Mouse (Mus musculus) bone marrow, adult 2 months (tissue): ENCODE results near the gene Mapkbp1. TPM values are rescaled to one million over a fixed set of nuclear protein-coding genes. Genes with fewer than 3 reads are reported as not detected.

Source experiments
- H3K27ac ChIP-seq: fragments of 200-500 bp; 2 replicates; pipeline ENCODE4 v1.5.1; 2012; ENCODE audit warnings: low read depth, mild to moderate bottlenecking, control low read depth, inconsistent platforms, low read length; ENCODE audit not compliant: control insufficient read depth, poor library complexity, insufficient read depth
- H3K4me1 ChIP-seq: fragments of 200-500 bp; 2 replicates; pipeline ENCODE4 v1.6.1; 2011; ENCODE audit warnings: low read length; ENCODE audit not compliant: control insufficient read depth, insufficient read depth
- H3K4me3 ChIP-seq: fragments of 200-500 bp; replicated peaks from 2 replicates; pipeline ENCODE3; 2011; ENCODE audit warnings: mild to moderate bottlenecking, low read depth, low read length, control low read depth; ENCODE audit not compliant: control insufficient read depth
- CTCF ChIP-seq: fragments of 200-500 bp; IDR thresholded peaks from 2 replicates; pipeline ENCODE4 v1.5.1; 2011; ENCODE audit warnings: low read length, control low read depth; ENCODE audit not compliant: control insufficient read depth, insufficient read depth
- POLR2A ChIP-seq: fragments of 200-500 bp; IDR thresholded peaks from 2 replicates; pipeline ENCODE4 v1.6.1; 2011; ENCODE audit warnings: low read depth, mild to moderate bottlenecking, control low read depth, low read length, borderline replicate concordance; ENCODE audit not compliant: control insufficient read depth
- WGBS: fragments of 180-500 bp; shearing (Covaris S2); methylation state at CpG from one replicate; pipeline ENCODE4 v1.1.7; 2018; 5-methylcytosine and 5-hydroxymethylcytosine counted together
- polyA plus RNA-seq: library from polyadenylated mRNA; stranded (reverse); fragments of >200 nt; gene quantifications from 2 replicates; pipeline ENCODE4 v1.2.4, GENCODE M21; 2011; ENCODE audit warnings: low replicate concordance; ENCODE audit not compliant: missing spikeins, insufficient read depth, insufficient read length

The Mapkbp1 gene
- polyA plus RNA-seq, 1 experiment: 6.6 TPM

- no peaks in the 10 kb centered on the region for H3K4me1 ChIP-seq
- H3K27ac ChIP-seq: no peak overlapping the region
- no peak overlapping the region for H3K4me3 ChIP-seq
- TF ChIP-seq POLR2A (no peak), CTCF (no peak)
- 53% methylated on average over 6 of the region's 6 CpGs for WGBS
Measured at GRCm38 (mm10) chr2:120051405-120051804, 78.9 kb downstream of the Mapkbp1 start.

GRCm38 (mm10) chr2:120054771-120055552 lies 82.5 kb downstream of the Mapkbp1 start:
- WGBS: 84% methylated on average over 12 of the region's 12 CpGs
- Histone ChIP-seq H3K27ac (no peak overlapping the region), H3K4me3 (no peak overlapping the region), H3K4me1 (no peaks in the 10 kb centered on the region)
- TF ChIP-seq CTCF (no peak), POLR2A (no peak)

GRCm38 (mm10) chr2:120055923-120056322 lies 83.4 kb downstream of the Mapkbp1 start:
- TF ChIP-seq CTCF (no peak), POLR2A (no peak)
- H3K4me3 ChIP-seq: no peak overlapping the region
- no peak overlapping the region for H3K27ac ChIP-seq
- WGBS: 70% methylated on average over 10 of the region's 10 CpGs
- no peaks in the 10 kb centered on the region for H3K4me1 ChIP-seq

- Histone ChIP-seq H3K4me3 (no peak overlapping the region), H3K27ac (no peak overlapping the region), H3K4me1 (no peaks in the 10 kb centered on the region)
- TF ChIP-seq POLR2A: no peak
- TF ChIP-seq CTCF: no peak
- WGBS: 77% methylated on average over 4 of the region's 4 CpGs
Measured at GRCm38 (mm10) chr2:120058818-120059217, 86.3 kb downstream of the Mapkbp1 start.

- 71% methylated on average over 3 of the region's 3 CpGs for WGBS
- H3K4me3 ChIP-seq: no peak overlapping the region
- no peak for TF ChIP-seq CTCF
- no peak for TF ChIP-seq POLR2A
- H3K27ac ChIP-seq: no peak overlapping the region
- no peaks in the 10 kb centered on the region for H3K4me1 ChIP-seq
Measured at GRCm38 (mm10) chr2:120059466-120059865, 87.0 kb downstream of the Mapkbp1 start.

- Histone ChIP-seq H3K4me3 (no peak overlapping the region), H3K27ac (no peak overlapping the region), H3K4me1 (no peaks in the 10 kb centered on the region)
- WGBS: 74% methylated on average over 6 of the region's 6 CpGs
- TF ChIP-seq CTCF (no peak), POLR2A (no peak)
Measured at GRCm38 (mm10) chr2:120060190-120060589, 87.7 kb downstream of the Mapkbp1 start.

GRCm38 (mm10) chr2:120060651-120061050 lies 88.2 kb downstream of the Mapkbp1 start:
- WGBS: 89% methylated on average over 9 of the region's 9 CpGs
- Histone ChIP-seq H3K27ac (no peak overlapping the region), H3K4me3 (no peak overlapping the region), H3K4me1 (no peaks in the 10 kb centered on the region)
- TF ChIP-seq CTCF (no peak), POLR2A (no peak)

- TF ChIP-seq POLR2A (no peak), CTCF (no peak)
- WGBS: 87% methylated on average over 8 of the region's 8 CpGs
- Histone ChIP-seq H3K27ac (no peak overlapping the region), H3K4me1 (no peaks in the 10 kb centered on the region), H3K4me3 (no peak overlapping the region)
Measured at GRCm38 (mm10) chr2:120062248-120062647, 89.7 kb downstream of the Mapkbp1 start.
